Mouse (Mus musculus): ENCODE measurements around the gene Olfr651.
"Not testable (repeated sequence)": the region's sequence is repeated elsewhere in the genome, so short reads cannot be mapped to it uniquely, and the experiment has no call there.

Olfr651 gene

GRCm38 (mm10) chr7:104549833-104550232, at the start of gene Olfr651:
Gene Olfr651 (plus strand): TSS chr7:104550133.
- DNase-seq (ENCODE audit: low spot score in 2 of 2) = no peak

DNA sequence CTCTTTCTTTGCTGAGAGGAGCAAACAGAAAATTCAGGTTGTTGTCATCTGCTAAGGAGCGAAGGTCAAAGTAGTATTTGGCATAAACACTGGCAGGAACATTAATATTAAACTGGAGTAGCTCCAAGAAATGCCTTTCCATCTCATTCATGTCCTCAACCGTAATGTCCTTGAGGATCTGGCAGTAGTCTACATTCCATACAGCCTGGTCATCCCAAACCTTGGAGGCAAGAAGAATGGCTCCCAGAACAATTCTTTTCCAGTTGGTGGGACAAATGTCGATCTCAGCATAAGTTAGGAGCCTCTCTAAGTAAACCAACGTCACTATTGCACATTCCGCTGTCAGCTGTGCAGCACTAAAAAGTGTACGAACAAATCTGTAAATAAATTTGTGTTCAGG, 48.7 kb upstream of the Olfr651 start:
- not testable (repeated sequence) for DNase-seq (ENCODE audit: low spot score in 2 of 2)

DNA sequence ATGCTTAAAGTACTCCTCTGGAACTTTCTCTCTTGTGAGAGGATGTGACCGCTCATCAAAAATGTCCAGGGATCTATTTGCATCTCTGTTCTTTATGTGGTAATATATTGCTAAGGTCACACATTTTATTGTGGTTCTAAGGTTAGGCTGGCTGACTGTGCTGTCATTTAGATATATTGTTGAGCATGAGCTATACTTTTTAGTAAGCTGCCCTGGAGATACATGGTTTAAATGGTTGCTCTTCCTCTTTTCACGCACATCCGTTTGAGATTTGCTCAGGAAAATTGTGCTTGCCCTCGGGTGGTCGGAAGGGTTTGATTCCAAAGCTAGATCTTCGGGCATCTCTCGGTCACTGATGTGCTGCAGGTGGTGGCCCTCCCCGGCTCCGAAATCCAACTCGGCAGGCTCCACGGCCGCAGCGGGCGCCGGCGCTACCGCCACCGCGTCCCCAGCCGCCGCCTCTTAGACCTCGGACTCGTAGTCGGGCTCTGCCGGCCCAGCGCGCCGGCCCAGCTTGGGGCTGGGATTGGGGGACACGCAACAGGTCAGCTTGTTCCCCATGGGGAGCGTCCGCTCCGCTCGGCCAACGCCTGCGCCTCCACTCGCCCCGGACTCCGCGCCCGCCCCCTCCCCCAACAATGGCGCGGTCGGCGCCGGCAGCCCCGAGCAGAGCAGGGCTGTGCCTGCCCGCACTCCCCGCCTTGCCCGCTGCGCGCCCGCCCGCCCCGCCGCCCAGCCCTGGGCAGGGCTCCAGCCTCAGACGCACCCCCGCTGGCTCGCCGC, 48.2 kb upstream of the Olfr651 start:
- no peak for DNase-seq (ENCODE audit: low spot score in 2 of 2)

DNA sequence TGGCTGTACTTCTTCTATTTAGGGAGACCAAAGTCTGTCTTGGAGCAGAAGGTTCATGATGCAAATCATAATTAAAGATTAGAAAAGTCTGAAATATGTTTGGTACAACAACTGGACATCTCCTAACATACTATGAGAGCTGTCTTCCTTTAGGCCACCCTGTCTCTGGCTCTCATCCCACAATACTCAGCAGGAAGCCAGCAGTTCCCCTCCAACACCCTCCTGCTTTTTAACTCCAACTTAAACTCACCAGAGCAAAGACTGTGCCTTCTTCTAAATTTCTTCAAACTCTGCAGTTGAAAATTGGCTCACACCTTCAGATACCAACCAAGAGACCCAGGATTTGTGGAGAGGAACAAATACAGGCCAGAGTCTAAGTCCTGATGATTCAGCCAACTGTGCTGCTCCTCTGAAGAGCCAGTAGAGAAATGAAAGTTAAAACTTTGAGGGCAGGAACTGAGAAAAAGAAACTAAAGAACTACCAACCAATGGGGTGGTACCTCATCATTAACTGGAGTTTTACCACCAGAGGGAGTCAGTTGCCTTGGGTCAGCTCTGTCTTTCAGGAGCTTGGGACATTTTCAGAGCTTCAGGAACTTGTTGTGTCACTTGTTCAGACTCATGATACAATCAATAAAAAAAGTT, 42.4 kb upstream of the Olfr651 start, which contains the start of gene Trim30d:
Gene Trim30d, minus strand, starts transcription at position 429 of the 645 bp plus-strand sequence.
- DNase-seq (ENCODE audit: low spot score in 2 of 2) = not testable (repeated sequence)

- DNase-seq (ENCODE audit: low spot score in 2 of 2) = no peak
These were observed 2.8 kb downstream of the Olfr651 start for GRCm38 (mm10) chr7:104552700-104553099.

DNA sequence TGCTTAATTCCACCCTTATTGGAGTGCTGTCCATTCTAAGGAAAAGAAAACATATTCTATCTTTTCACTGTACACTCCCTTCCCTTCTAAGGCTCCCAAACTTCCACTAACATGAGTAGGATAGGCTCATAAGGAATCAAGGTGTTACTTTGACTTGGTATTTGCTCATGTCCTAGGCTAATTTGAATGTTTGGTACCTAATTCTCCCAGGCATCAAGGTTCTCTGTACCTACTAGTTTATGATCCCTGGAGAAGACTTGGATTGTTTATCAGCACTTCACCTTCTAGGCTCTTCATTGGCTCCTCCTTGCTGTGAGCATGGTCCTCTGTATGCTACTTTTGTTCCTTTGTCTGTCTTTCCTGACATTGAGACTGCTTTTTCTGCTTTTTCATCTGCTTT, 10.7 kb downstream of the Olfr651 start, which contains the start of gene Olfr652:
Gene Olfr652, plus strand, starts transcription at position 301 of the 400 bp plus-strand sequence.
- DNase-seq (ENCODE audit: low spot score in 2 of 2) = no peak

- DNase-seq (ENCODE audit: low spot score in 2 of 2) = no peak
These were observed 27.1 kb downstream of the Olfr651 start, which contains the start of gene Olfr653 for GRCm38 (mm10) chr7:104577014-104577413. Gene Olfr653 (plus strand): TSS chr7:104577314.

DNA sequence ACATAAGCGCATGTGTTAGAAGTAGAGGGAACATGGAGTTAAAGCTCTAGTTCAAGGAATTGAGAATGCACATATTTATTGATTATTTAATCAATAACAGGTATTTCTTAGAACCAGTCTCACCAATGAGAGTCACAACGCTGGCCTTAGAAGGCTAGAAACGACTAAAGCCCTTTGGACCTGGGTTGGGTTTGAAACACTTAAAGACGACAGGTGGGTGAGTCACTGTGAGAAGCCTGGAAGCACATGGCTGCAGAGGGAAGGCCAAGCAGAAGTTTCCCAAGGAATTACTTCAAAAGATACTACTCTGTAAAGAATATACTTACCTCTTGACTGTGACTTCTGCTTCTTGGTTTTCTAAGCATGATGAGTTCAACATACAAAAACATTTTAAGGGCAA, 30.9 kb downstream of the Olfr651 start:
- DNase-seq (ENCODE audit: low spot score in 2 of 2) = no peak

GRCm38 (mm10) chr7:104581429-104581828, 31.5 kb downstream of the Olfr651 start:
- no peak for DNase-seq (ENCODE audit: low spot score in 2 of 2)

DNA sequence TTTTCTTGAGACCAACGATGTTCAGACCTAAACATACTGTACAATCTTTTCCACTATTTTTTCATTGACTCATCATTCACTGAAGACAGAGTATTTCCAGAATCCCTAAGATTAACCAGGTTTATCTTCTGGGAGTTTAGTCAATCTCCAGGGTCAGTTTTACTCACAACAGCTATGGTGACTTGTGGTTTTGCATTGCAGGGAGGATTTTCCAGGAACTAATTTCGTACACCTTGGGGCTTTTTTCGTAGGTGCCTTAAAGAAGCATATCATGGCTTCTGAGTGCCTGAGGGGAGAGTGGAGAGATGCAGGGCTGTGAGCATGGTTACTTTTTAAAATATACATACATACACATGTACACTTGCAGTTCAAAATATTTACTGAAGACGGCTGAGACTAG, 36.8 kb downstream of the Olfr651 start, which contains the start of gene Olfr654:
Gene Olfr654, plus strand, starts transcription at position 301 of the 400 bp plus-strand sequence.
- no peak for DNase-seq (ENCODE audit: low spot score in 2 of 2)

GRCm38 (mm10) chr7:104588274-104588673, 38.3 kb downstream of the Olfr651 start:
- no peak for DNase-seq (ENCODE audit: low spot score in 2 of 2)

DNA sequence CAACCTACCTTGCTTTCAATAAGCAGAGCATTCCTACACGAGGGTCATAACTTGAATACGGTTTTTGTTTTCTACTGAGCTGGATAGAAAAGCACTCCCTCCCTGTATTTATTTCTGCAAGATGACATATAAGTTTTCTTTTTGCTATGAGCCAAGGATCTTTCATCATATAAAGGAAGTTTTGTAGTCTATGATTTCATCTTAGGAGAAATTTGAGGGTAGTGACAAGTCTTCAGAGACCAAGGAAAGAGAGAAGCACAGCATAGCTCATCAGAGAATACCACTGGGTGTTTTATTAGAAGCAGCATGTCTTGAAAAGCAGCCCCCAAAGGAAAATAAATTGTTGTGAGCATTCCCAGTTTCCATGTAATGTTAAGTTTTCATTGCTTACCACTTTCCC, 51.7 kb downstream of the Olfr651 start, which contains the start of gene Olfr655:
Gene Olfr655, minus strand, starts transcription at position 101 of the 400 bp plus-strand sequence.
- DNase-seq (ENCODE audit: low spot score in 2 of 2) = no peak

- DNase-seq (ENCODE audit: low spot score in 2 of 2) = no peak
These were observed 53.2 kb downstream of the Olfr651 start for GRCm38 (mm10) chr7:104603173-104603572.
